Mouse (Mus musculus) erythroblast, embryonic 14.5 days (primary cell): ENCODE data around the gene Cd63.

Source experiments
- GATA1 ChIP-seq: IDR thresholded peaks from 2 replicates; pipeline ENCODE4 v1.6.1; 2012; ENCODE audit warnings: low read length, inconsistent platforms, mixed read lengths
- TAL1 ChIP-seq: IDR thresholded peaks from 3 replicates; pipeline ENCODE4 v1.6.1; 2012; ENCODE audit warnings: low read length, inconsistent platforms, mixed read lengths

DNA sequence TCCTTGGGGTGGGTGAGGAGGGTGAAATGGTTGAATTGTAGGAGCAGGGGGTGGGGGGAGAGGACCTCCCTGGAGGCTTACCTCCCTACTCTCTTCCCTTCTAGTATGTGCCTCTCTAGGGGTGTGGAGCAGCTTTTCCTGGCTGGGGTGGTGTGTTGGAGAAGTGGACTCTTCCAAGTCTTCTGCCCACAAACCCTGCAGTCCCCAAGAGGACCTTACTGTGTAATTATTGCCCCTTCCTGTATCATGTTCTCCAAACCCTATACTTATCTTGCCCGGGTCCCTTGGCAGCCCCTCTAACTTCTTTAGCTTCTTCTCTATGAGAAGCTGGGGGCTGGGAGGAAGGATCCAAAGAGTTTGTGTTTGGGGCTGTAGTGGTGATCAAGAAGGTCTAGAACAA, 4.0 kb upstream of the Cd63 start:
- TF ChIP-seq TAL1 (no peak), GATA1 (no peak)
